Mouse (Mus musculus): ENCODE results near the gene Gm4301.
"Not testable (repeated sequence)": the region's sequence is repeated elsewhere in the genome, so short reads cannot be mapped to it uniquely, and the experiment has no call there.

Gm4301 gene

DNA sequence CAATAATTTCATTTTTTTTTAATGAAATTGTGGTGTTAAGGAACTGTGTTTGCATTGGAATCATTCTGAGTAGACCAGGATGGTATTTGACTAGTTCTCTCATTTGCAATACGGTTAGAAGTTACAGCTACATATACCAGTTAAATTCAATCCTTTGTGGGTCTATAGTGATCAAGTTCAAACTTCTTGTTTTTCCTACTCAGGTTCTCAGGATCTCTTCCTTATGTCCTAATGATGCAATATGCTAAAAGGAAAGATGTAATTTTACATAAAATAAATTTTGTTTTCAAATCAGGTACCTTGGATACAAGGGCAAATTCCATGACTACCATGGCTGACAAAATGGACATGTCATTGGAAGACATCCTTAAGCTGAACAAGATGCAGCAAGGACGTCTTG, at the start of gene Gm4301:
TSS of gene Gm4301 (plus strand) at position 301 of the 400 bp plus-strand sequence.
- ATAC-seq (ENCODE audit: insufficient number of reproducible peaks, low FRiP score, low TSS enrichment): not testable (repeated sequence)

DNA sequence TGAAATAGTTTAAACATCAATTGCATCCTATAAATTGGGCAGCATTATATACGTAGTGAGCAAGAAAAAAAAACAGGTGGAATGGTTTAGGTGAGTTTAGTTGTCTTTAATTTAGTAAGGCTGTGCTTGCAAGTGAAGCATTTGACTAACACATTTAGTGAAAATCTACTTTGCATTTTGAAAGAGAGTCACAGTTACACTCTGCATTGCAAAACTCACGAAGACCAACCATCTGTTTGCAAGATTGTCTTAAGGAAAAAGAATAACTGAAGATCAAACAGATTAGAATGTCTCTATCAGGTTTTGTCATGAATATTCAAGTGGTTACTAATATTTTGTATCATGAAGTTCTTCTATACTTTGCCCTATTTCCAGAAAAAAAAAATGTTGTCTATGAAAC, 39.4 kb upstream of the Gm4301 start:
- ATAC-seq (ENCODE audit: insufficient number of reproducible peaks, low FRiP score, low TSS enrichment): no peak

DNA sequence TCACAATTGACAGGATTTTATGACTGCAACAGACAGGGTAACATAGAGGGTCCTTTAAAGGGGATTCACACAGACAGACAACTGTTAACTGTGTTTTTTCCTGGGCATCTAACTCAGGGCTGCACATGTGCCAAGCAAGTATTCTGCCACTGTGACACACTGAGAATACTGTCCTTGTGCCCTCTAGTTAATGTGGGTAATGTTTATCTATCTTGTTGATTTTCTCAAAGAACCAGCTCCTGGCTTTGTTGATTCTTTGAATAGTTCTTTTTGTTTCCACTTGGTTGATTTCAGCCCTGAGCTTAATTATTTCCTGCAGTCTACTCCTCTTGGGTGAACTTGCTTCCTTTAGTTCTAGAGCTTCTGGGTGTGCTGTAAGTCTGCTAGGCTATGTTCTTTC, 35.4 kb upstream of the Gm4301 start:
- not testable (repeated sequence) for ATAC-seq (ENCODE audit: insufficient number of reproducible peaks, low FRiP score, low TSS enrichment)

DNA sequence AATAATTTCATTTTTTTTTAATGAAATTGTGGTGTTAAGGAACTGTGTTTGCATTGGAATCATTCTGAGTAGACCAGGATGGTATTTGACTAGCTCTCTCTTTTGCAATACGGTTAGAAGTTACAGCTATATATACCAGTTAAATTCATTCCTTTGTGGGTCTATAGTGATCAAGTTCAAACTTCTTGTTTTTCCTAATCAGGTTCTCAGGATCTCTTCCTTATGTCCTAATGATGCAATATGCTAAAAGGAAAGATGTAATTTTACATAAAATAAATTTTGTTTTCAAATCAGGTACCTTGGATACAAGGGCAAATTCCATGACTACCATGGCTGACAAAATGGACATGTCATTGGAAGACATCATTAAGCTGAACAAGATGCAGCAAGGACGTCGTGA, 5.1 kb downstream of the Gm4301 start, which contains the start of gene Gm4302:
TSS of gene Gm4302 (plus strand) at position 301 of the 400 bp plus-strand sequence.
- ATAC-seq (ENCODE audit: insufficient number of reproducible peaks, low FRiP score, low TSS enrichment): not testable (repeated sequence)

DNA sequence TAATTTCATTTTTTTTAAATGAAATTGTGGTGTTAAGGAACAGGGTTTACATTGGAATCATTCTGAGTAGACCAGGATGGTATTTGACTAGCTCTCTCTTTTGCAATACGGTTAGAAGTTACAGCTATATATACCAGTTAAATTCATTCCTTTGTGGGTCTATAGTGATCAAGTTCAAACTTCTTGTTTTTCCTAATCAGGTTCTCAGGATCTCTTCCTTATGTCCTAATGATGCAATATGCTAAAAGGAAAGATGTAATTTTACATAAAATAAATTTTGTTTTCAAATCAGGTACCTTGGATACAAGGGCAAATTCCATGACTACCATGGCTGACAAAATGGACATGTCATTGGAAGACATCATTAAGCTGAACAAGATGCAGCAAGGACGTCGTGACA, 10.2 kb downstream of the Gm4301 start, which contains the start of gene Gm4303:
TSS of gene Gm4303 (plus strand) at position 301 of the 400 bp plus-strand sequence.
- ATAC-seq (ENCODE audit: insufficient number of reproducible peaks, low FRiP score, low TSS enrichment): not testable (repeated sequence)

DNA sequence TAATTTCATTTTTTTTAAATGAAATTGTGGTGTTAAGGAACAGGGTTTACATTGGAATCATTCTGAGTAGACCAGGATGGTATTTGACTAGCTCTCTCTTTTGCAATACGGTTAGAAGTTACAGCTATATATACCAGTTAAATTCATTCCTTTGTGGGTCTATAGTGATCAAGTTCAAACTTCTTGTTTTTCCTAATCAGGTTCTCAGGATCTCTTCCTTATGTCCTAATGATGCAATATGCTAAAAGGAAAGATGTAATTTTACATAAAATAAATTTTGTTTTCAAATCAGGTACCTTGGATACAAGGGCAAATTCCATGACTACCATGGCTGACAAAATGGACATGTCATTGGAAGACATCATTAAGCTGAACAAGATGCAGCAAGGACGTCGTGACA, 15.3 kb downstream of the Gm4301 start, which contains the start of gene Gm4305:
TSS of gene Gm4305 (plus strand) at position 301 of the 400 bp plus-strand sequence.
- not testable (repeated sequence) for ATAC-seq (ENCODE audit: insufficient number of reproducible peaks, low FRiP score, low TSS enrichment)

DNA sequence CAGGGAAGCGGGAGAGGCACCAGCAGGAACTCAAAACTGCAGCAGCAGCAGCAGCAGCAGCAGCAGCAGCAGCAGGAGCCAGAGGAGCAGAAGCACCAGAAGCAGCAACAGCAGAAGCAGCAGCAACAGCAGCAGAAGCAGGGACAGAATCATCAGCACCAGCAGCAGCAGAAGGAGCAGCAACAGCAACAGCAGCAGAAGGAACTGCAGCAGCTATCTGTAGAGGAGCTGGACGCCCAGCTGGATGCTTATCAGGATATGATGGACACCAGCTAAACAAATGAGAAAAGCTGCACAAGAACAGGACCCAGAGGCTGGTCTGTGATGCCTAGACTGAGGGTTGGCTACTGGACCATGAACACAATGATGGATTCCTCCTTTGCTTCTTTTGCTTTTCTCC, 21.4 kb downstream of the Gm4301 start:
- ATAC-seq (ENCODE audit: insufficient number of reproducible peaks, low FRiP score, low TSS enrichment): not testable (repeated sequence)

DNA sequence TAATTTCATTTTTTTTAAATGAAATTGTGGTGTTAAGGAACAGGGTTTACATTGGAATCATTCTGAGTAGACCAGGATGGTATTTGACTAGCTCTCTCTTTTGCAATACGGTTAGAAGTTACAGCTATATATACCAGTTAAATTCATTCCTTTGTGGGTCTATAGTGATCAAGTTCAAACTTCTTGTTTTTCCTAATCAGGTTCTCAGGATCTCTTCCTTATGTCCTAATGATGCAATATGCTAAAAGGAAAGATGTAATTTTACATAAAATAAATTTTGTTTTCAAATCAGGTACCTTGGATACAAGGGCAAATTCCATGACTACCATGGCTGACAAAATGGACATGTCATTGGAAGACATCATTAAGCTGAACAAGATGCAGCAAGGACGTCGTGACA, 25.6 kb downstream of the Gm4301 start, which contains the start of gene Gm4307:
TSS of gene Gm4307 (plus strand) at position 301 of the 400 bp plus-strand sequence.
- not testable (repeated sequence) for ATAC-seq (ENCODE audit: insufficient number of reproducible peaks, low FRiP score, low TSS enrichment)

DNA sequence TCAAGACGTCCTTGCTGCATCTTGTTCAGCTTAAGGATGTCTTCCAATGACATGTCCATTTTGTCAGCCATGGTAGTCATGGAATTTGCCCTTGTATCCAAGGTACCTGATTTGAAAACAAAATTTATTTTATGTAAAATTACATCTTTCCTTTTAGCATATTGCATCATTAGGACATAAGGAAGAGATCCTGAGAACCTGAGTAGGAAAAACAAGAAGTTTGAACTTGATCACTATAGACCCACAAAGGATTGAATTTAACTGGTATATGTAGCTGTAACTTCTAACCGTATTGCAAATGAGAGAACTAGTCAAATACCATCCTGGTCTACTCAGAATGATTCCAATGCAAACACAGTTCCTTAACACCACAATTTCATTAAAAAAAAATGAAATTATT, 47.0 kb downstream of the Gm4301 start, which contains the start of gene Gm4312:
TSS of gene Gm4312 (minus strand) at position 101 of the 400 bp plus-strand sequence.
- ATAC-seq (ENCODE audit: insufficient number of reproducible peaks, low FRiP score, low TSS enrichment): not testable (repeated sequence)
